Mouse (Mus musculus) stomach, postnatal 0 days (tissue): ENCODE data around the gene Serpinb6a.

Experiments
- CTCF ChIP-seq: IDR thresholded peaks from 2 replicates; pipeline ENCODE4 v1.5.1; 2016; ENCODE audit warnings: antibody characterized with exemption, low read depth, mild to moderate bottlenecking, moderate library complexity
- EP300 ChIP-seq: optimal IDR thresholded peaks from 2 replicates; pipeline ENCODE3; 2016; ENCODE audit warnings: antibody characterized with exemption

DNA sequence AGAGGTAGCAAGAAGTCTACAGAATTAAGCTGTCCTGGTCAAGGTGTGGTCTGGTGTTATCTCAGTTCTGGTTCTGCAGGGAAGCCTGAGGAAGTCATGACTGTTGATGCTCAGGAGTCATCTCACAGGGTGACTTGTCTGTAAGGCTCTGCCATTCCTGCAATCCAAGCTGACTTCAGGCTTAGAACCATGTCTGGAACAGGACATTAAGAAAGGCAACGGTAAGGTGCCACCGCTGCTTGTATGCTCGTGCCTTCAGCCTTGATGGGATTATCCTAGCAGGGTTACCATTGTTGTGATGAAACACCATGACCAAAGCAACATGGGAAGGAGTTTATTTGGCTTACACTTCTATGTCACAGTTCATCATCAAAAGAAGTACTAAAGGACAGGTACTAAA, 44.9 kb upstream of the Serpinb6a start:
- TF ChIP-seq CTCF (no peak), EP300 (no peak)
